Mouse (Mus musculus) midbrain, embryonic 14.5 days (tissue): Measurements from ENCODE around the gene Tardbp. TPM values are rescaled to one million over a fixed set of nuclear protein-coding genes. Genes with fewer than 3 reads are reported as not detected.

ENCODE experiments used
- ATAC-seq: fragments of 200-750 bp; cut with Nextera tagmentation; 2 replicates; pipeline ENCODE4 v1.8.0; 2017; ENCODE audit warnings: moderate number of reproducible peaks, moderate library complexity; ENCODE audit not compliant: low FRiP score, low TSS enrichment
- DNase-seq: peaks from one replicate; pipeline ENCODE4 v3.0.0-alpha.2; 2015
- H3K27ac ChIP-seq: fragments of 300-500 bp; sonication (generic); replicated peaks from 2 replicates; pipeline ENCODE4 v1.5.1; 2014; ENCODE audit warnings: mild to moderate bottlenecking, low read depth, low read length, moderate library complexity
- H3K27me3 ChIP-seq: fragments of 300-500 bp; sonication (generic); 2 replicates; pipeline ENCODE4 v1.6.1; 2014; ENCODE audit warnings: low read length, control low read depth, mixed read lengths; ENCODE audit not compliant: control insufficient read depth, insufficient read depth
- H3K36me3 ChIP-seq: fragments of 300-500 bp; sonication (generic); 2 replicates; pipeline ENCODE4 v1.6.1; 2014; ENCODE audit warnings: low read length, control low read depth; ENCODE audit not compliant: control insufficient read depth, insufficient read depth
- H3K4me1 ChIP-seq: fragments of 300-500 bp; sonication (generic); 2 replicates; pipeline ENCODE4 v1.6.1; 2014; ENCODE audit warnings: mild to moderate bottlenecking, antibody characterized with exemption, low read length, control low read depth; ENCODE audit not compliant: control insufficient read depth, insufficient read depth
- H3K4me2 ChIP-seq: fragments of 300-500 bp; sonication (generic); 2 replicates; pipeline ENCODE4 v1.6.1; 2014; ENCODE audit warnings: mild to moderate bottlenecking, low read length, moderate library complexity
- H3K4me3 ChIP-seq: fragments of 300-500 bp; sonication (generic); replicated peaks from 2 replicates; pipeline ENCODE4 v1.5.1; 2014; ENCODE audit warnings: low read depth, low read length
- H3K9ac ChIP-seq: fragments of 300-500 bp; sonication (generic); replicated peaks from 2 replicates; pipeline ENCODE4 v1.6.1; 2014; ENCODE audit warnings: mild to moderate bottlenecking, low read length, moderate library complexity
- H3K9me3 ChIP-seq: fragments of 300-500 bp; sonication (generic); 2 replicates; pipeline ENCODE4 v1.6.1; 2016; ENCODE audit warnings: low read length, control low read depth, mixed read lengths; ENCODE audit not compliant: control insufficient read depth
- WGBS: fragments of 180-500 bp; shearing (Covaris S2); extraction: QIAGEN DNeasy Blood & Tissue Kit; methylation state at CpG from one replicate; pipeline ENCODE4 v1.1.7; 2014; 5-methylcytosine and 5-hydroxymethylcytosine counted together
- polyA plus RNA-seq: library from polyadenylated mRNA; unstranded; fragments of >200 nt; fragmentation: Nextera tagmentation; extraction: Ambion mirVana; gene quantifications from 2 replicates; pipeline ENCODE4 v1.2.1, GENCODE M21; 2014

Tardbp gene
- polyA plus RNA-seq, 1 experiment from 2014 or later: 106 TPM

DNA sequence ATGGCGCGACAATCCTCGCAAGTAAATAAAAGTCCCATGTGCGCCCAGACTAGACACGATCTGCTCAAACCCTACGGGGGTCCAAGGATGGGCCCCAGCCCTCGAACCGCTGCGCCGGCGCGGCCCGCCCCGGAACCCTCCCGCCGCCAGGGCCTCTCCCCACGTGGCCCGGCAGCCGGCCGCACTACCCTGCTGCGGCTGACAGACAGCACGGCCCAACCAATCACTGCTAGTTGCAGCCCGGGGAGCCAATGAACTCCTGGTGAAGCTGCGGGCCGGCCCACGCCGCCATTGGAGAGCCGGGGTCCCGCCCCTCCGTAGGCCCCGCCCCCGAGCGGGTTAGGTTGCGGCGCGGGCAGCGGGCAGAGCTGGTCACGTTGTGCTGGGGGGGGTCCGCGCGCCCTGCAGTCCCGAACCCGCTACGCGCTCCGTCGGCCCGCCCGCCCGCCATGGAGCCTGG lies 35.6 kb downstream of the Tardbp start, which contains the start of gene Srm:
TSS of gene Srm (plus strand) at position 333 of the 460 bp plus-strand sequence.
- WGBS: under 1% methylated on average over 49 of the region's 50 CpGs
- Histone ChIP-seq H3K36me3 (peaks cover 29% of the 10 kb centered on the region), H3K27me3 (no peaks in the 10 kb centered on the region), H3K9me3 (no peaks in the 10 kb centered on the region), H3K27ac (peak within 1 kb of the TSS; percentile 73), H3K4me1 (peaks cover 7% of the 10 kb centered on the region; the same call in 1 of the 2 replicates), H3K4me3 (peak within 1 kb of the TSS; percentile 88), H3K9ac (peak within 1 kb of the TSS; percentile 79), H3K4me2 (peak within 1 kb of the TSS; percentile 91)
- DNase-seq (peak; percentile 98), ATAC-seq (peak; percentile 100)

DNA sequence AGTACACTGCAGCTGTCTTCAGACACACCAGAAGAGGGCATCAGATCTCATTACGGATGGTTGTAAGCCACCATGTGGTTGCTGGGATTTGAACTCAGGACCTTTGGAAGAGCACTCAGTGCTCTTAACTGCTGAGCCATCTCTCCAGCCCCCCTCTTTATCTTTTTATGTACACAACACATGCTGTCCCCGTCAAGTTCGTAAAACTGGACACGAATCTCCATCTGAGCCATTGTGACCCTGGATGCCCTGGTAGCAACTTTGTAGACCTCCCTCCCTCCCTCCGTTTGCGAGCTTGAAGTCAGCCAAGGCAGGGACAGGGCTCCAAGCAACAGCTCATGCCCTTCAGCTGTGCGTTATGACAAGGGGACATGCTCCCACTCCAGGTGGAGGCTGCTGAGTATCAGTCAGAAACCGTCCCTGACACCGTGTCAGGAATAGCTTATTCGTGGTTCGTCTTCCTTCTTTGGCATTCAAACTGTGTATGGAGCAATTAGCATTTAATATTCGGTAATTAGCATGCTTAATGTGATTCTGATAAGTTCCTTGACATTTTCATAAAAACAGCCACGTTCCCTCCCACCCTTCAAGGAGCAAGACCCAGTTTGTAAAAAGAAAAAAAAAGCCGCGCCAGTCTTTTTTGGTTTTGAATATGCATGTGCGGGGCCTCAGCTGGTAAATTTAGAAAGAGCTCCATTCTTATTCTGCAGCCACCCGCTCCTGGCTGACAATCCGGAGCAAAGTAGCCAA lies 36.2 kb downstream of the Tardbp start:
- Histone ChIP-seq H3K27me3 (no peaks in the 10 kb centered on the region), H3K36me3 (peaks cover 23% of the 10 kb centered on the region), H3K4me2 (peak overlapping the region; percentile 60), H3K4me1 (peaks cover 7% of the 10 kb centered on the region; the same call in 1 of the 2 replicates), H3K4me3 (peak overlapping the region; percentile 88), H3K9me3 (no peaks in the 10 kb centered on the region), H3K9ac (peak overlapping the region; percentile 79), H3K27ac (peak overlapping the region; percentile 73)
- DNase-seq (peak; percentile 59), ATAC-seq (peak; percentile 12; the same call in 1 of the 2 replicates)
- WGBS: 7% methylated on average over 18 of the region's 18 CpGs

DNA sequence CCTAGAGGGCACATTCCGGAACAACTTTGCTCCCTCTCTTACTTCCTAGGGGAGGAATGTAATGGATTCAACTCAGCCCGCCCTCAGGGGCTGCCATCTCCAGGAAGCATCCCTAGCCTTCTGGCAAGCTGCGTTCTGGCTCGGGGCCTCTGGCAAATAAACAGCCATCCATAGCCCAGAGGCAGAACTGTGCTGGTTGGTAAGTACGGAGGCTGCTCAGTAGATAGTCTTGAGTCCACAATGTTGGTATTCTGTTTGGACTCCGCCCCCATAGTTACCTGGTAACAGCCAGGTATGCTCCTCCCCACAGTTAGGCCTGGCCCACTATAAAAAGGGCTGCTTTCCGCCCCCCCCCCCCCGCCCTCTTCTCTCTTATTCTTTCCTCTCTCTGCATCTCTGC lies 37.3 kb downstream of the Tardbp start:
- DNase-seq (no peak), ATAC-seq (no peak)
- Histone ChIP-seq H3K4me1 (peaks cover 7% of the 10 kb centered on the region; the same call in 1 of the 2 replicates), H3K9me3 (no peaks in the 10 kb centered on the region), H3K27ac (no peak overlapping the region), H3K36me3 (peaks cover 13% of the 10 kb centered on the region), H3K9ac (no peak overlapping the region), H3K4me2 (no peak overlapping the region), H3K4me3 (no peak overlapping the region), H3K27me3 (no peaks in the 10 kb centered on the region)
- WGBS: 64% methylated on average over 7 of the region's 8 CpGs

DNA sequence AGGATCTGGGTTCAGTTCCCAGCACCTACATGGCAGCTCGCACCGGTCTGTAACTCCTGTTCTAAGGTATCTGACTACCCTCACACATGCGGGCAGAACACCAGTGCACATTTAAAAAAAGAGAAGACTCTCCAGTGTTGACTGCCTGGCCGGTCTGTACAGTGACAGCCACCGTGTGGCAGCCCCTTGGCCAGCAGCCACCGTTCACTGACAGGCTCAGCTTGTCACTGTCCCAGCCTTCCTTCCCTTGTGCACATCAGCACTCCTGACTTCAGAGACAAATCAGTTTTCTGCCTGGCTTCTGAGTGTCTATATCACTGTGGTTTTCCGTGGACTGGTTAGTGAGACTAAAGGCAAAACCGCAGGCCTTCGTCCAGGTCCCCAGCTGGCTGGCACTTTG lies 38.0 kb downstream of the Tardbp start:
- H3K27me3 ChIP-seq: no peaks in the 10 kb centered on the region
- no peak overlapping the region for H3K27ac ChIP-seq
- peaks cover 6% of the 10 kb centered on the region for H3K36me3 ChIP-seq
- H3K4me3 ChIP-seq: no peak overlapping the region
- no peak overlapping the region for H3K9ac ChIP-seq
- no peak for DNase-seq
- peaks cover 7% of the 10 kb centered on the region; the same call in 1 of the 2 replicates for H3K4me1 ChIP-seq
- H3K9me3 ChIP-seq: no peaks in the 10 kb centered on the region
- no peak overlapping the region for H3K4me2 ChIP-seq
- ATAC-seq: no peak
- WGBS: 78% methylated on average over 9 of the region's 9 CpGs

DNA sequence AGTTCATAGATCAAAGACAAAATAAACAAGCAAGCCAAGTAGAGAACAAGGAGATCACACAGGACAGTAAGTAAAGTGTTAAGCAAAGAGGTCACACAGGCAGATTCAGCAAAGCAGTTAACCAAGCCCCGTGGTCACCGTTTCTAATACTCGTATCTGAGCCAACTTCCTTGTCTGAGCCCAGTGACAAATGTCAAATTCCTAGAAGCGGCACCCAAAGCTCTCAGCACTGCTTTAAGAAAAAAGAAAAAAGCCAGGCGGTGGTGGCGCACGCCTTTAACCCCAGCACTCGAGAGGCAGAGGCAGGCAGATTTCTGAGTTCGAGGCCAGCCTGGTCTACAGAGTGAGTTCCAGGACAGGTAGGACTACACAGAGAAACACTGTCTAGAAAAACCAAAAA lies 40.2 kb downstream of the Tardbp start:
- ATAC-seq: no peak
- no peak overlapping the region for H3K4me3 ChIP-seq
- H3K9ac ChIP-seq: no peak overlapping the region
- DNase-seq: no peak
- H3K4me2 ChIP-seq: no peak overlapping the region
- H3K27ac ChIP-seq: no peak overlapping the region
- no peaks in the 10 kb centered on the region for H3K4me1 ChIP-seq
- WGBS: 91% methylated on average over 9 of the region's 9 CpGs
- H3K36me3 ChIP-seq: peaks cover 18% of the 10 kb centered on the region
- no peaks in the 10 kb centered on the region for H3K9me3 ChIP-seq
- H3K27me3 ChIP-seq: no peaks in the 10 kb centered on the region

DNA sequence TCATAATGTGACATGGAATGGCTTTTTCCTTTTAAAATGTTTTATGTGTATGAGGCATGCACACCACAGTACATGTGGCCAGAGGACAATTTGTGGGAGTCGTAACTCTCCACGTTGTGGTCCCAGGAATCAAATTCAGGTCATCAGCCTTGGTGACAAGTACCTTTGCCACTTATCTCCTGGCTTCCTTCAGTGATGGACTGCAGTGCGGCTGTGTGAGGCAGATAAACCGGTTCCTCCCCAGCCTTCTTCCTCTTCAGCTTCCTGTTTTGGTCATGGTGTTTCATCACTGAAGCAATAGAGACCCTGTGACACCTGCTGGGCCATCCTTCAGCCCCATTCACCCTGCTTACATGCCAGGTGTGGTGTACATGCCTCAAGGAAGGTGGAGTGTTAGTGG lies 43.6 kb downstream of the Tardbp start:
- ATAC-seq (no peak), DNase-seq (no peak)
- Histone ChIP-seq H3K4me3 (no peak overlapping the region), H3K4me1 (no peaks in the 10 kb centered on the region), H3K27ac (no peak overlapping the region), H3K36me3 (peaks cover 51% of the 10 kb centered on the region), H3K9ac (no peak overlapping the region), H3K9me3 (no peaks in the 10 kb centered on the region), H3K27me3 (no peaks in the 10 kb centered on the region), H3K4me2 (no peak overlapping the region)
- 86% methylated on average over 4 of the region's 4 CpGs for WGBS

DNA sequence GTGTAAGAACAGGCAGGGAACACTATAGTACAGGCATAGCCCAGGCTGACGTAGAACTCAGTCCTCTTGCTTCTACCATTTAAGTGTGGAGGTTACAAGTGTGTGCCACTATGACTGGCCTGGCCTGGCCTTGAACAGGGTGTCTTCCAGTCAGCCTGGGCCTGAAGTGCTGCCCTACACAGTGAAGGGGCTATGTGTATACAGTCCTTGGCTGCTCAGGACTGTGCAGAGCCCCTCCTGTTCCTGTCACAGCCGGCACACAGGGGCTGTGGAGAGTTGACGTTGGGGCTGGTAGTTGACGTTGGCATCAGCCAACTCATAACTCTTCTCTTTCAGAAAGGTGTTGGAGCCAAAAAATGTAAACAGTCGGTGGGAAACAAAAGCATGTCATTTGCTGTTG lies 45.4 kb downstream of the Tardbp start:
- no peak overlapping the region for H3K4me3 ChIP-seq
- H3K36me3 ChIP-seq: peaks cover 69% of the 10 kb centered on the region
- 95% methylated on average over 5 of the region's 5 CpGs for WGBS
- H3K9me3 ChIP-seq: no peaks in the 10 kb centered on the region
- H3K4me1 ChIP-seq: no peaks in the 10 kb centered on the region
- no peak overlapping the region for H3K9ac ChIP-seq
- no peak for ATAC-seq
- no peaks in the 10 kb centered on the region for H3K27me3 ChIP-seq
- H3K4me2 ChIP-seq: no peak overlapping the region
- no peak for DNase-seq
- H3K27ac ChIP-seq: no peak overlapping the region

DNA sequence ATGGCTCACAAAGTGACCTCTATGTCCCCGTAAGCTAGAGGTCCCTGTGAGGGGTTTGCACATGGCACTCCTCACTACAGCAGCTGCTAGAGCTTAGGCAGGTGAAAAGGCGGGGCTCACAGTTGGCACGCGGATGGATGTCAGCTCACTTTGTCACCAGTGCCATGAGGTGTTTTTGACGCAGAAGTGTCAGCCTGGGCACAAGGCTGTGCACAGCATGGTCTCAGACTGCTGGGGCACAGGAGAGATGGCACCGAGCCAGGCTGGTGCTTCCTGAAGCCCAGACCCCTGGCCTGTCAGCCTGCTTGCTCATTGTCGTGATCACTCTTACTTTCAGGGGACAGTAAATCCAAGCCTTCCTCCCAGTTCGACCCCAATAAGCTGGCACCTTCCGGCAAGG lies 46.1 kb downstream of the Tardbp start:
- no peak overlapping the region for H3K27ac ChIP-seq
- no peaks in the 10 kb centered on the region for H3K9me3 ChIP-seq
- no peaks in the 10 kb centered on the region for H3K27me3 ChIP-seq
- no peak overlapping the region for H3K4me3 ChIP-seq
- DNase-seq (no peak), ATAC-seq (no peak)
- peaks cover 75% of the 10 kb centered on the region for H3K36me3 ChIP-seq
- H3K4me2 ChIP-seq: no peak overlapping the region
- H3K9ac ChIP-seq: no peak overlapping the region
- 92% methylated on average over 9 of the region's 9 CpGs for WGBS
- H3K4me1 ChIP-seq: no peaks in the 10 kb centered on the region

DNA sequence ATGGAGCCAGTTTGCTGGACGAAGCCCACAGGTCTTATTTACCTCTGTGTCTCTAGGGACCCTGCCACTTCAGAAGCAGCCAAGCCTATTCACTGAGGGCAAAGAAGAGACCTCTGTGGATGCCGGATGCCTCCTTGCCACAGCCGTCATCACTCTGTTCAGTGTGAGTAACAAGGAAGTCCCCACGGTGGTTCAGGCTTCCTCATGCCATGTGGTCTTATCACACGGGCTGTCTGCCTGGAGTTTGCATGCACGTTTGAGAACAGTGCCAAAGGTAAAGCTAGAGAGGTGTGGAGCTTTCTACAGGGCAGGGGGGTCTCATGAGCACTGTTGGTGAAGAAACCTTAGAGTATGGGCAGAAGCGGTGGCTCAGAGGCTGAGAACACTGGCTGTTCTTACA lies 53.6 kb downstream of the Tardbp start:
- ATAC-seq: no peak
- H3K4me3 ChIP-seq: no peak overlapping the region

More for the DNA sequence above, 53.6 kb downstream of the Tardbp start:
- no peaks in the 10 kb centered on the region for H3K27me3 ChIP-seq
- peaks cover 99% of the 10 kb centered on the region for H3K36me3 ChIP-seq
- no peak overlapping the region for H3K4me2 ChIP-seq
- no peaks in the 10 kb centered on the region for H3K4me1 ChIP-seq
- H3K27ac ChIP-seq: no peak overlapping the region
- 96% methylated on average over 7 of the region's 7 CpGs for WGBS
- no peak for DNase-seq
- no peaks in the 10 kb centered on the region for H3K9me3 ChIP-seq
- no peak overlapping the region for H3K9ac ChIP-seq
